Mouse (Mus musculus) forebrain, embryonic 11.5 days (tissue): ENCODE results near the gene Olfr495. TPM values are rescaled to one million over a fixed set of nuclear protein-coding genes. Genes with fewer than 3 reads are reported as not detected.

Experiments
- ATAC-seq: fragments of 200-750 bp; cut with Nextera tagmentation; replicated peaks from 2 replicates; pipeline ENCODE4 v1.8.0; 2017; ENCODE audit warnings: moderate TSS enrichment; ENCODE audit not compliant: low FRiP score
- DNase-seq: peaks from one replicate; pipeline ENCODE4 v3.0.0-alpha.2; 2017; ENCODE audit warnings: low spot score
- H3K27ac ChIP-seq: fragments of 300-500 bp; sonication (generic); 2 replicates; pipeline ENCODE4 v1.5.1; 2014; ENCODE audit warnings: low read depth, low read length
- H3K27me3 ChIP-seq: fragments of 300-500 bp; sonication (generic); 2 replicates; pipeline ENCODE4 v1.6.1; 2014; ENCODE audit warnings: mild to moderate bottlenecking, low read length, mixed read lengths; ENCODE audit not compliant: control insufficient read depth, insufficient read depth
- H3K36me3 ChIP-seq: fragments of 300-500 bp; sonication (generic); 2 replicates; pipeline ENCODE4 v1.6.1; 2014; ENCODE audit warnings: mild to moderate bottlenecking, low read length, moderate library complexity, mixed read lengths; ENCODE audit not compliant: control insufficient read depth, insufficient read depth
- H3K4me1 ChIP-seq: fragments of 300-500 bp; sonication (generic); replicated peaks from 2 replicates; pipeline ENCODE4 v1.6.1; 2014; ENCODE audit warnings: low read length, mixed read lengths; ENCODE audit not compliant: control insufficient read depth, insufficient read depth
- H3K4me2 ChIP-seq: fragments of 300-500 bp; sonication (generic); 2 replicates; pipeline ENCODE4 v1.6.1; 2014; ENCODE audit warnings: low read depth, mild to moderate bottlenecking, low read length, moderate library complexity, mixed read lengths; ENCODE audit not compliant: severe bottlenecking
- H3K4me3 ChIP-seq: fragments of 300-500 bp; sonication (generic); 2 replicates; pipeline ENCODE4 v1.5.1; 2014; ENCODE audit warnings: low read depth, low read length
- H3K9ac ChIP-seq: fragments of 300-500 bp; sonication (generic); 2 replicates; pipeline ENCODE4 v1.6.1; 2014; ENCODE audit warnings: low read length
- H3K9me3 ChIP-seq: fragments of 300-500 bp; sonication (generic); 2 replicates; pipeline ENCODE4 v1.6.1; 2016; ENCODE audit warnings: low read length, mixed read lengths; ENCODE audit not compliant: control insufficient read depth
- WGBS: fragments of 180-500 bp; shearing (Covaris S2); extraction: QIAGEN DNeasy Blood & Tissue Kit; methylation state at CpG from one replicate; pipeline ENCODE4 v1.1.7; 2014; 5-methylcytosine and 5-hydroxymethylcytosine counted together
- polyA plus RNA-seq: library from polyadenylated mRNA; unstranded; fragments of >200 nt; fragmentation: Nextera tagmentation; extraction: Ambion mirVana; gene quantifications from 2 replicates; pipeline ENCODE4 v1.2.1, GENCODE M21; 2014

Olfr495 gene
- not detected in 2 replicates for polyA plus RNA-seq

- Histone ChIP-seq H3K4me3 (no peak within 1 kb of the TSS), H3K27me3 (no peaks in the 10 kb centered on the region), H3K36me3 (no peaks in the 10 kb centered on the region), H3K9me3 (no peaks in the 10 kb centered on the region), H3K4me1 (no peaks in the 10 kb centered on the region), H3K9ac (no peak within 1 kb of the TSS), H3K27ac (no peak within 1 kb of the TSS), H3K4me2 (no peak within 1 kb of the TSS)
- no peak for DNase-seq
- WGBS, result 89% methylated on average over 1 of the region's 1 CpGs
- ATAC-seq, result no peak
Observed at GRCm38 (mm10) chr7:108392867-108393266, at the start of gene Olfr495. Olfr495 (plus strand) TSS chr7:108393167.

DNA sequence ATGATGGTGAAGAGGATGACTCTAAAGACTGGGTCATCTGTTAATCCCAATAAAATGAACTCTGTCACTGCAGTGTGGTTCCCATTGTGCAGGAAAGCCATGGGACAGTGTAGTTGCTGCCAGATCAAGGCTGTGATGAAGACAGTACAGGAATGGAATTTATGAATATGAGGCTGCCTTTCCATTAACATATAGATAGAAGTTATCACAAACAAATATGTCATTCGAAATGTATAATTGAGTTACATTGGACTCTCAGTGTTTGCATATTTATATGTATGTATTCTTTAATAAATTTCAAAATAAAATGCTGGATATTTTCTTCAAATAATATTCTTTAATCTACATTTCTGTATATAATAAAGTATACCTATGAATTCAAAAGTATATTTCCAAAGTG lies 46.1 kb upstream of the Olfr495 start, which contains the start of gene Olfr493:
Gene Olfr493 (minus strand): TSS at position 101 of the 400 bp plus-strand sequence.
- no peak within 1 kb of the TSS for H3K27ac ChIP-seq
- 74% methylated on average over 1 of the region's 1 CpGs for WGBS
- H3K27me3 ChIP-seq, result no peaks in the 10 kb centered on the region
- H3K9me3 ChIP-seq, result no peaks in the 10 kb centered on the region
- ATAC-seq (no peak), DNase-seq (no peak)
- no peaks in the 10 kb centered on the region for H3K4me1 ChIP-seq
- no peaks in the 10 kb centered on the region for H3K36me3 ChIP-seq
- no peak within 1 kb of the TSS for H3K4me3 ChIP-seq
- H3K4me2 ChIP-seq, result no peak within 1 kb of the TSS
- H3K9ac ChIP-seq, result no peak within 1 kb of the TSS

DNA sequence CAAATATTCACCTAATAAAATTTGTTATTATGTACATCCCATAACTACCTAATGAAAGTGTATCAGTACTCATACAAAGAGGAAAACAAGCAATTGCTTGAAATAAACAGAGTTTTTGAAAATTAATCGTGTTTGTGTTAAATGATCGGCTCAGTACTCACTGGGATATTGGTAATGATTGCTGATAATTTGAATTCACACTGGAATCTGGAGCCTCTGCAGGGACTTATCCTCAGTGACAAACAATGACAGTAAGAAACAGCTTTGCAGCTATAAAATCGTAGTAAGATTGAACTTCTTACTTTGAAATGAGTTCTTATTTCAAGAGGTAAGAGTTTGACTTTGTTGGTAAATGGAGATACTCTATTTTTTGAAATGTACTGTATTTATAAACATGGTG lies 27.9 kb upstream of the Olfr495 start, which contains the start of gene Olfr494:
Gene Olfr494 (plus strand): TSS at position 301 of the 400 bp plus-strand sequence.
- Histone ChIP-seq H3K27me3 (no peaks in the 10 kb centered on the region), H3K4me2 (no peak within 1 kb of the TSS), H3K36me3 (no peaks in the 10 kb centered on the region), H3K27ac (no peak within 1 kb of the TSS), H3K9ac (no peak within 1 kb of the TSS), H3K9me3 (no peaks in the 10 kb centered on the region), H3K4me3 (no peak within 1 kb of the TSS), H3K4me1 (no peaks in the 10 kb centered on the region)
- 85% methylated on average over 3 of the region's 3 CpGs for WGBS
- ATAC-seq (no peak), DNase-seq (no peak)

DNA sequence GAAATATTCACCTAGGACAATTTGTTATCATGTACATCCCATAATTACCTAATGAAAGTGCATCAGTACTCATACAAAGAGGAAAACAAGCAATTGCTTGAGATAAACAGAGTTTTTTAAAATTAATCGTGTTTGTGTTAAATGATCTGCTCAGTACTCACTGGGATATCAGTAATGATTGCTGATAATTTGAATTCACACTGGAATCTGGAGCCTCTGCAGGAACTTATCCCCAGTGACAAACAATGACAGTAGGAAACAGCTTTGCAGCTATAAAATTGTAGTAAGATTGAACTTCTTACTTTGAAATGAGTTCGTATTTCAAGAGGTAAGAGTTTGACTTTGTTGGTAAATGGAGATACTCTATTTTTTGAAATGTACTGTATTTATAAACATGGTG lies 27.2 kb downstream of the Olfr495 start, which contains the start of gene Olfr497:
Gene Olfr497 (plus strand): TSS at position 301 of the 400 bp plus-strand sequence.
- no peak within 1 kb of the TSS for H3K9ac ChIP-seq
- H3K27ac ChIP-seq, result no peak within 1 kb of the TSS
- no peak within 1 kb of the TSS for H3K4me2 ChIP-seq
- DNase-seq (no peak), ATAC-seq (no peak)
- H3K9me3 ChIP-seq, result no peaks in the 10 kb centered on the region
- WGBS, result 76% methylated on average over 2 of the region's 2 CpGs
- no peaks in the 10 kb centered on the region for H3K27me3 ChIP-seq
- H3K4me1 ChIP-seq, result no peaks in the 10 kb centered on the region
- no peaks in the 10 kb centered on the region for H3K36me3 ChIP-seq
- no peak within 1 kb of the TSS for H3K4me3 ChIP-seq

Other genes starting within 250 kb of the Olfr495 start
- not detected in 2 replicates for gene Olfr485, start 233.3 kb upstream of the Olfr495 start, polyA plus RNA-seq
- gene Olfr486, start 220.4 kb upstream of the Olfr495 start, polyA plus RNA-seq, result not detected in 2 replicates
- gene Olfr487, start 178.5 kb upstream of the Olfr495 start, polyA plus RNA-seq, result not detected in 2 replicates
- not detected in 2 replicates for gene Olfr488, start 134.8 kb upstream of the Olfr495 start, polyA plus RNA-seq
- not detected in 2 replicates for gene Olfr490, start 104.2 kb upstream of the Olfr495 start, polyA plus RNA-seq
- gene Olfr491, start 79.7 kb upstream of the Olfr495 start, polyA plus RNA-seq, result not detected in 2 replicates
- gene Olfr492, start 69.5 kb upstream of the Olfr495 start, polyA plus RNA-seq, result not detected in 2 replicates
- not detected in 2 replicates for gene Olfr493, start 46.2 kb upstream of the Olfr495 start, polyA plus RNA-seq
- not detected in 2 replicates for gene Olfr494, start 27.8 kb upstream of the Olfr495 start, polyA plus RNA-seq
- not detected in 2 replicates for gene Olfr497, start 27.3 kb downstream of the Olfr495 start, polyA plus RNA-seq
- gene Olfr498, start 72.2 kb downstream of the Olfr495 start, polyA plus RNA-seq, result not detected in 2 replicates
- not detected in 2 replicates for gene Olfr502, start 131.9 kb downstream of the Olfr495 start, polyA plus RNA-seq
- not detected in 2 replicates for gene Olfr503, start 151.4 kb downstream of the Olfr495 start, polyA plus RNA-seq
- gene Olfr504, start 172.6 kb downstream of the Olfr495 start, polyA plus RNA-seq, result not detected in 2 replicates
- gene Olfr506, start 217.6 kb downstream of the Olfr495 start, polyA plus RNA-seq, result 0.05 TPM in 1 of 2 replicates, not detected in the other
- not detected in 2 replicates for gene Olfr507, start 228.6 kb downstream of the Olfr495 start, polyA plus RNA-seq
- not detected in 2 replicates for gene Olfr508, start 236.8 kb downstream of the Olfr495 start, polyA plus RNA-seq